Mouse (Mus musculus): ENCODE results near the gene Top3a. TPM values are rescaled to one million over a fixed set of nuclear protein-coding genes. Genes with fewer than 3 reads are reported as not detected.

Gene Top3a
- polyA plus RNA-seq, 1 experiment from 2014 or later: 17.8 TPM

GRCm38 (mm10) chr11:60697561-60697960, 79.6 kb downstream of the Top3a start:
- Histone ChIP-seq H3K4me2 (replicated peaks) (no peak overlapping the region), H3K36me3 (no peaks in the 10 kb centered on the region), H3K9me3 (no peaks in the 10 kb centered on the region), H3K27ac (replicated peaks) (no peak overlapping the region), H3K4me3 (no peak overlapping the region), H3K27me3 (no peaks in the 10 kb centered on the region), H3K9ac (replicated peaks) (no peak overlapping the region), H3K4me1 (peaks cover 32% of the 10 kb centered on the region)
- WGBS: 78% methylated on average over 2 of the region's 2 CpGs
- ATAC-seq (ENCODE audit: low FRiP score, low read depth): no peak

GRCm38 (mm10) chr11:60696165-60696564, 81.0 kb downstream of the Top3a start:
- 71% methylated on average over 1 of the region's 1 CpGs for WGBS
- H3K4me2 ChIP-seq (replicated peaks): no peak overlapping the region
- H3K4me3 ChIP-seq: no peak overlapping the region
- ATAC-seq (ENCODE audit: low FRiP score, low read depth): no peak
- no peaks in the 10 kb centered on the region for H3K36me3 ChIP-seq
- H3K9ac ChIP-seq (replicated peaks): no peak overlapping the region
- peaks cover 18% of the 10 kb centered on the region for H3K4me1 ChIP-seq
- no peaks in the 10 kb centered on the region for H3K27me3 ChIP-seq
- no peaks in the 10 kb centered on the region for H3K9me3 ChIP-seq
- no peak overlapping the region for H3K27ac ChIP-seq (replicated peaks)

Small RNA genes within 50 kb of the gene (microRNA-seq; reads per million reads assigned to microRNA genes)
- 4.4 reads per million, percentile 17 among the genes with 10 or more reads in this experiment for gene Mir5100

Other genes starting within 250 kb of the Top3a start
- gene Alkbh5, start 241.0 kb downstream of the Top3a start, polyA plus RNA-seq (2016; fragmentation: Nextera tagmentation; extraction: Ambion mirVana): 33.8 and 40.1 TPM in 2 replicates
- 135 TPM in 2 replicates for gene Llgl1, start 77.6 kb downstream of the Top3a start, polyA plus RNA-seq (2016; fragmentation: Nextera tagmentation; extraction: Ambion mirVana)
- 76.1 and 76.9 TPM in 2 replicates for gene Flii, start 50.1 kb downstream of the Top3a start, polyA plus RNA-seq (2016; fragmentation: Nextera tagmentation; extraction: Ambion mirVana)
- gene Mief2, start 49.0 kb downstream of the Top3a start, polyA plus RNA-seq (2016; fragmentation: Nextera tagmentation; extraction: Ambion mirVana): 14.3 and 15.2 TPM in 2 replicates
- gene Smcr8, start 159 bp upstream of the Top3a start, polyA plus RNA-seq (2016; fragmentation: Nextera tagmentation; extraction: Ambion mirVana): 11.3 and 11.6 TPM in 2 replicates
- 36.4 and 40.0 TPM in 2 replicates for gene Shmt1, start 34.4 kb upstream of the Top3a start, polyA plus RNA-seq (2016; fragmentation: Nextera tagmentation; extraction: Ambion mirVana)
- 24.7 and 26.2 TPM in 2 replicates for gene Dhrs7b, start 53.3 kb upstream of the Top3a start, polyA plus RNA-seq (2016; fragmentation: Nextera tagmentation; extraction: Ambion mirVana)
- 48.3 and 49.7 TPM in 2 replicates for gene Tmem11, start 101.9 kb upstream of the Top3a start, polyA plus RNA-seq (2016; fragmentation: Nextera tagmentation; extraction: Ambion mirVana)
- 24.3 and 27.3 TPM in 2 replicates for gene Natd1, start 137.4 kb upstream of the Top3a start, polyA plus RNA-seq (2016; fragmentation: Nextera tagmentation; extraction: Ambion mirVana)
- 39.2 and 41.9 TPM in 2 replicates for gene Map2k3, start 154.7 kb upstream of the Top3a start, polyA plus RNA-seq (2016; fragmentation: Nextera tagmentation; extraction: Ambion mirVana)
- 0.45 and 0.50 TPM in 2 replicates for gene Kcnj12, start 245.2 kb upstream of the Top3a start, polyA plus RNA-seq (2016; fragmentation: Nextera tagmentation; extraction: Ambion mirVana)

All from midbrain, embryonic 12.5 days (tissue).